Mouse (Mus musculus): ENCODE data around the gene Cfap45. TPM values are rescaled to one million over a fixed set of nuclear protein-coding genes. Genes with fewer than 3 reads are reported as not detected.

The Cfap45 gene
- polyA plus RNA-seq, 1 experiment from 2014 or later = 2.5 TPM

GRCm38 (mm10) chr1:172528701-172529100, 8.1 kb downstream of the Cfap45 start:
- Histone ChIP-seq H3K27me3 (ENCODE audit: control insufficient read depth, insufficient read depth, low read length) (no peaks in the 10 kb centered on the region), H3K4me1 (ENCODE audit: control insufficient read depth, insufficient read depth, low read length) (peaks cover 3% of the 10 kb centered on the region; the same call in 1 of the 2 replicates), H3K4me2 (ENCODE audit: low read depth) (no peak overlapping the region), H3K9me3 (ENCODE audit: control insufficient read depth, low read length) (no peaks in the 10 kb centered on the region), H3K4me3 (ENCODE audit: low read depth, low read length) (no peak overlapping the region), H3K27ac (ENCODE audit: low read depth, low read length) (no peak overlapping the region), H3K36me3 (ENCODE audit: control insufficient read depth, insufficient read depth, low read length) (no peaks in the 10 kb centered on the region), H3K9ac (ENCODE audit: low read length) (no peak overlapping the region)
- DNase-seq (ENCODE audit: low spot score) (peak; percentile 87), ATAC-seq (ENCODE audit: insufficient read depth, low FRiP score, low TSS enrichment) (peak; percentile 81)
- WGBS = 7% methylated on average over 7 of the region's 7 CpGs

DNA sequence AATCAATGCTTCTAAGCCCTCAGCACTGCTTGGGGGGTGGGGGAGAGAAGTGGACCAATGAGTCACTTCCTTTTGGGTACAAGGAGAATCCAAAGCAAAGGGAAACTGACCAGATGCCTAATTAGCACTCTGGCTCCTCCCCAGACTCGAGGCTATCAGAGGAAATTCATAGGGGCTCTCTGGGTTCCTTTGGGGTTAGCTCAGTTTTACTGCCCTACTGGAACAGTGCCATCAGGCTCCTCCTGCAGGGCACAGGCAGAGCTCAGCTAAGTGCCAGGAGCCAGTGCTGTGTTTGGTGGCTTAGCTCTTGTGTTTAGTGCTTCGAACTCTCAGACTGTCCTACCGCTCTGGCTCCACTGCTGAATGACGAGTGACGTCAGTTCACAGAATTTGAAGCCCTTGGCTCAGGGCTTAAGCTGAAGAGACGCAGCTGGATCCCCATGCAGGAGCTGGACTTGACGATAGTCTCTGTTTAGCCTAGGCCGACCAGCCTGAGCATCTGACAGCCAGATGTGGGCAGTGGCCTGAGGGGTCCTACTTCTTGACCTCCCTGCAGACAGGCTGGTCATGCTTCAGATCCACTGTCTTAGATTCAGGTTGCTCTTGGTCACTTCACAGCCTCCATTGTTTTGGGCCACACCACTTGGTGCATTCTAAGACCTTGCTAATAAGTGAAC, 10.1 kb downstream of the Cfap45 start:
- no peaks in the 10 kb centered on the region for H3K36me3 ChIP-seq (ENCODE audit: control insufficient read depth, insufficient read depth, low read length)
- H3K9me3 ChIP-seq (ENCODE audit: control insufficient read depth, low read length) = no peaks in the 10 kb centered on the region
- H3K27ac ChIP-seq (ENCODE audit: low read depth, low read length) = no peak overlapping the region
- no peaks in the 10 kb centered on the region for H3K27me3 ChIP-seq (ENCODE audit: control insufficient read depth, insufficient read depth, low read length)
- DNase-seq (ENCODE audit: low spot score) (no peak), ATAC-seq (ENCODE audit: insufficient read depth, low FRiP score, low TSS enrichment) (no peak)
- no peak overlapping the region for H3K9ac ChIP-seq (ENCODE audit: low read length)
- H3K4me2 ChIP-seq (ENCODE audit: low read depth) = no peak overlapping the region
- WGBS = 22% methylated on average over 8 of the region's 8 CpGs
- H3K4me1 ChIP-seq (ENCODE audit: control insufficient read depth, insufficient read depth, low read length) = no peaks in the 10 kb centered on the region
- H3K4me3 ChIP-seq (ENCODE audit: low read depth, low read length) = no peak overlapping the region

DNA sequence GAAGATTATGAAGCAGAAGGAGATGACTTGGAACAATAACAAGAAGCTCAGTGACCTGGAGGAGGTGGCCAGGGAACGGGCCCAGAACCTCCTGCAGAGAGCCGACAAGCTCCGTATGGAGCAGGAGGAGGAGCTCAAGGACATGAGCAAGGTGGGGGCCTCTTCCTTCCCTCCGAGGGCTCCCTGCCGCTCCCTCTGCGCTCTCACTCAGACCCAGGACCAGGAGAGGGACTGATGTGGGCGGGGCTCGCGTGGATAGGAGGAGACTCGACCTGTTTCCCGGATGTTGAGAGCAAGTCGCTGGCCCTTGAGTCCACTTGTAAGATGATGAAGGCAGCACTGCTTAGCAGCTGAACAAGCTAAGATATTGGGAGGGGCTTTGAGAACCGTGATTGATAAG, 11.9 kb downstream of the Cfap45 start:
- Histone ChIP-seq H3K4me1 (ENCODE audit: control insufficient read depth, insufficient read depth, low read length) (no peaks in the 10 kb centered on the region), H3K36me3 (ENCODE audit: control insufficient read depth, insufficient read depth, low read length) (no peaks in the 10 kb centered on the region), H3K27ac (ENCODE audit: low read depth, low read length) (no peak overlapping the region), H3K4me3 (ENCODE audit: low read depth, low read length) (no peak overlapping the region), H3K9ac (ENCODE audit: low read length) (peak overlapping the region; percentile 19; the same call in 1 of the 2 replicates), H3K4me2 (ENCODE audit: low read depth) (peak overlapping the region; percentile 21), H3K9me3 (ENCODE audit: control insufficient read depth, low read length) (no peaks in the 10 kb centered on the region), H3K27me3 (ENCODE audit: control insufficient read depth, insufficient read depth, low read length) (no peaks in the 10 kb centered on the region)
- ATAC-seq (ENCODE audit: insufficient read depth, low FRiP score, low TSS enrichment) (peak; percentile 22; the same call in 1 of the 2 replicates), DNase-seq (ENCODE audit: low spot score) (peak; percentile 68)
- WGBS = 2% methylated on average over 12 of the region's 13 CpGs

GRCm38 (mm10) chr1:172535116-172535515, 14.5 kb downstream of the Cfap45 start:
- H3K4me1 ChIP-seq (ENCODE audit: control insufficient read depth, insufficient read depth, low read length) = no peaks in the 10 kb centered on the region
- no peak overlapping the region for H3K9ac ChIP-seq (ENCODE audit: low read length)
- H3K4me2 ChIP-seq (ENCODE audit: low read depth) = no peak overlapping the region
- H3K4me3 ChIP-seq (ENCODE audit: low read depth, low read length) = no peak overlapping the region
- H3K9me3 ChIP-seq (ENCODE audit: control insufficient read depth, low read length) = no peaks in the 10 kb centered on the region
- no peak overlapping the region for H3K27ac ChIP-seq (ENCODE audit: low read depth, low read length)
- no peaks in the 10 kb centered on the region for H3K27me3 ChIP-seq (ENCODE audit: control insufficient read depth, insufficient read depth, low read length)
- WGBS = 81% methylated on average over 16 of the region's 16 CpGs
- no peak for DNase-seq (ENCODE audit: low spot score)
- no peaks in the 10 kb centered on the region for H3K36me3 ChIP-seq (ENCODE audit: control insufficient read depth, insufficient read depth, low read length)
- no peak for ATAC-seq (ENCODE audit: insufficient read depth, low FRiP score, low TSS enrichment)

DNA sequence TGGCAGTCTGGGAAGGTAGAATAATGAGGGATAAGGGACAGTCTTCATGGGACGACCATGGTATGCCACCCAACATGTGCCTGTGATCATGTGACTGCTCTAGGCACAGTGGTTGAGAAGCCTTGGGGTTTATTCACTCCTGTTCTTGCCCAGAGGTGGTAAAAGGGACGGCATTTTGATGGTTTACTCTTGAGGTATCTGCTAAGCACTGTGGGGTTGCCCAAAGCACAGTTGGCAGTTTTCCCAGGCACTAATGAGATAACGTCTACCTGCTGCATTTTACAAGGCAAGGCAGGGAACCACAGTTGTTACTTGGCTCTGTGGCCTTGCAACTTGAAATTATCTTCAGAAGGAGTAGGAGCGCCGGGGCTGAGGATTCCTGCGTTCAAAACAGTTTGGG, 19.2 kb downstream of the Cfap45 start:
- H3K4me1 ChIP-seq (ENCODE audit: control insufficient read depth, insufficient read depth, low read length) = no peaks in the 10 kb centered on the region
- H3K27ac ChIP-seq (ENCODE audit: low read depth, low read length) = no peak overlapping the region
- no peaks in the 10 kb centered on the region for H3K36me3 ChIP-seq (ENCODE audit: control insufficient read depth, insufficient read depth, low read length)
- H3K9me3 ChIP-seq (ENCODE audit: control insufficient read depth, low read length) = no peaks in the 10 kb centered on the region
- 64% methylated on average over 6 of the region's 6 CpGs for WGBS
- no peak overlapping the region for H3K4me3 ChIP-seq (ENCODE audit: low read depth, low read length)
- DNase-seq (ENCODE audit: low spot score) (no peak), ATAC-seq (ENCODE audit: insufficient read depth, low FRiP score, low TSS enrichment) (no peak)
- no peaks in the 10 kb centered on the region for H3K27me3 ChIP-seq (ENCODE audit: control insufficient read depth, insufficient read depth, low read length)
- no peak overlapping the region for H3K9ac ChIP-seq (ENCODE audit: low read length)
- H3K4me2 ChIP-seq (ENCODE audit: low read depth) = no peak overlapping the region

DNA sequence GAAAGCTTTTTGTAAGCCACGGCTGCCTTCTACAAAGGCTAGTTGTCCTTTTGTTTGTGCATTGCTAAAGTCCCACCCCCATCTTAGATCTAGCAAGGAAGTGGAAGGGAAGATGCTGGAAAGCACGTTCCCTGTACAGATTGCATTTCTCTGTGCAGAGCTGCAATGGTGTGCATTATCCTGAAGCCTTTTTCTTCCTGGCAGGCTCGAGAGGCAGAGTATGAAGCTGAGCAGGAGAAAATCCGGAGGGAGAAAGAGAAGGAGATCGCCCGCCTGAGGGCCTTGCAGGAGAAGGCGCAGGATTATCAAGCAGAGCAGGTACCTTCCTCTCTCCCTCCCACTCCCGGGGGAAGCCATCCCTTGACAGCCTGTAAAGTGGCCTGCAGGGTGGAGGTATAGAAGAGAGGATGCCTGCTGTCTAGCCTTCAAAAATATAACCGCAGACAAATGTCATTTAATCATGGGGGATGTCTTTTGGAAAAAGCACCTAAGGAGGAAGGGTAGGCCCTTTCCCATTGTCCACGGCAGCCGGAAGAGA, 19.8 kb downstream of the Cfap45 start:
- Histone ChIP-seq H3K4me2 (ENCODE audit: low read depth) (no peak overlapping the region), H3K27me3 (ENCODE audit: control insufficient read depth, insufficient read depth, low read length) (no peaks in the 10 kb centered on the region), H3K36me3 (ENCODE audit: control insufficient read depth, insufficient read depth, low read length) (no peaks in the 10 kb centered on the region), H3K4me1 (ENCODE audit: control insufficient read depth, insufficient read depth, low read length) (no peaks in the 10 kb centered on the region), H3K9me3 (ENCODE audit: control insufficient read depth, low read length) (no peaks in the 10 kb centered on the region), H3K4me3 (ENCODE audit: low read depth, low read length) (no peak overlapping the region), H3K27ac (ENCODE audit: low read depth, low read length) (no peak overlapping the region), H3K9ac (ENCODE audit: low read length) (no peak overlapping the region)
- WGBS = 63% methylated on average over 11 of the region's 11 CpGs
- DNase-seq (ENCODE audit: low spot score) (no peak), ATAC-seq (ENCODE audit: insufficient read depth, low FRiP score, low TSS enrichment) (no peak)

DNA sequence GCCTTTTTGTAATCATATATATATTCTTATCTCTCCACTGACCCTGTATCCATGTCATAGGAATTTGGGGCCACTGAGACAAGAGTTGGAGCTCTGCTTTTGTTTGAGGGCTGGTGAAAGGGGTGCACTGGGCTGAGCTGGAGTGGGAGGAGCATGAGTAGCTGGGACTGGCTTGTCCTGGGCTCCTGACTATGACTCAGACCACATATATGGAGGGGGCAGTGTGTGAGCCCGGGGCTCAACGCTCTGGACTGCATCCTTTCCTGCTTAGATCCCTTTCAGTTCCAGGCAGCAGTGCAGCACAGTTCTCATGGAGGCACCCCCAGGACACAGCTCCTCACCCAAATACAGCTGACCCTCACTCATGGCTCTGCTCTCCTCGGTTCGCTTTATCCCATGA, 25.5 kb downstream of the Cfap45 start:
- 94% methylated on average over 4 of the region's 4 CpGs for WGBS
- ATAC-seq (ENCODE audit: insufficient read depth, low FRiP score, low TSS enrichment) (no peak), DNase-seq (ENCODE audit: low spot score) (no peak)
- no peak overlapping the region for H3K27ac ChIP-seq (ENCODE audit: low read depth, low read length)
- H3K9ac ChIP-seq (ENCODE audit: low read length) = no peak overlapping the region
- H3K4me2 ChIP-seq (ENCODE audit: low read depth) = no peak overlapping the region
- no peaks in the 10 kb centered on the region for H3K9me3 ChIP-seq (ENCODE audit: control insufficient read depth, low read length)
- H3K27me3 ChIP-seq (ENCODE audit: control insufficient read depth, insufficient read depth, low read length) = no peaks in the 10 kb centered on the region
- peaks cover 17% of the 10 kb centered on the region for H3K4me1 ChIP-seq (ENCODE audit: control insufficient read depth, insufficient read depth, low read length)
- H3K4me3 ChIP-seq (ENCODE audit: low read depth, low read length) = no peak overlapping the region
- no peaks in the 10 kb centered on the region for H3K36me3 ChIP-seq (ENCODE audit: control insufficient read depth, insufficient read depth, low read length)

DNA sequence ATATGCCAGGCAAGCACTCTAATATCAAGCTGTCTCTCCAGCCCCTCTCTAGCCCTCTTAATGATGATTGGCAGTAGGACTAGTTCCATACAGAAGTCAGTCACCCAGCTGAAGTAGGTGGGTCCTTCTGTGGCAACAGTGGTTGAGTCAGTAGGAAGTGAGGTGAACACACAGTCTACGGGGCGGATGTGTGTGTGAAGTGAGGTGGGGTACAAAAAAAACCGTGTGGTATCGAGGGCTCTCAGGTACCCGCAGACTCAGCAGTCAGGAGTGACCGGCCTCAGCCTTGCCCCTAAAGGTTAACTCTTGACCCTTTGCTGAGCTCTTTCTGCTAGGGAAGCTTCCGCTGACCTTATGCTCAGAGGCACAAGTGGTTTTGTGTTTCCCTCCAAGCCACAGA, 27.9 kb downstream of the Cfap45 start:
- Histone ChIP-seq H3K4me1 (ENCODE audit: control insufficient read depth, insufficient read depth, low read length) (peaks cover 17% of the 10 kb centered on the region), H3K4me3 (ENCODE audit: low read depth, low read length) (no peak overlapping the region), H3K4me2 (ENCODE audit: low read depth) (no peak overlapping the region), H3K27me3 (ENCODE audit: control insufficient read depth, insufficient read depth, low read length) (no peaks in the 10 kb centered on the region), H3K27ac (ENCODE audit: low read depth, low read length) (no peak overlapping the region), H3K9me3 (ENCODE audit: control insufficient read depth, low read length) (no peaks in the 10 kb centered on the region), H3K9ac (ENCODE audit: low read length) (no peak overlapping the region), H3K36me3 (ENCODE audit: control insufficient read depth, insufficient read depth, low read length) (no peaks in the 10 kb centered on the region)
- 58% methylated on average over 7 of the region's 7 CpGs for WGBS
- ATAC-seq (ENCODE audit: insufficient read depth, low FRiP score, low TSS enrichment) (no peak), DNase-seq (ENCODE audit: low spot score) (no peak)

DNA sequence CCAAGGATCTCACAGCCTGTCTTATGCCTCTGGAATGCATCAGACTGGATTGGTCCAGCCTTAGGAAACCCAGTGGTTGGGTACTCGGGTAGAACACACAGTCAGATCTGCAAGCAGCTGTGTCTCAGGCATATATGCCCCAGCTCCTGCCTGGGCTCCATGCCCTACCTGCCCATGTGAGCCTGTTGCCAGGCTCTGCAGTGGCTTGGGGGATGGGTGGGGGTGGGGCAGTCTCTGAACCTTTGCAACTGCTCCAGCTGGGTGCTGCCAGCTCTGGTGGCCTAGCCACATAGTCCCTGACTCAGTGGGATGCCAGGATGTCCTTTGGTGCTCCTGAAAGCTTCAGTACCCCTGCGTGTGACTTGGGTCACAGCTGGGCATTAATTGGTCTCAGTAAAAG, 28.7 kb downstream of the Cfap45 start:
- no peak overlapping the region for H3K4me3 ChIP-seq (ENCODE audit: low read depth, low read length)
- no peaks in the 10 kb centered on the region for H3K27me3 ChIP-seq (ENCODE audit: control insufficient read depth, insufficient read depth, low read length)
- DNase-seq (ENCODE audit: low spot score) = no peak
- no peak overlapping the region for H3K27ac ChIP-seq (ENCODE audit: low read depth, low read length)
- H3K36me3 ChIP-seq (ENCODE audit: control insufficient read depth, insufficient read depth, low read length) = no peaks in the 10 kb centered on the region
- 14% methylated on average over 2 of the region's 2 CpGs for WGBS
- no peak for ATAC-seq (ENCODE audit: insufficient read depth, low FRiP score, low TSS enrichment)
- no peak overlapping the region for H3K9ac ChIP-seq (ENCODE audit: low read length)
- no peaks in the 10 kb centered on the region for H3K9me3 ChIP-seq (ENCODE audit: control insufficient read depth, low read length)
- peaks cover 17% of the 10 kb centered on the region for H3K4me1 ChIP-seq (ENCODE audit: control insufficient read depth, insufficient read depth, low read length)
- H3K4me2 ChIP-seq (ENCODE audit: low read depth) = peak overlapping the region; percentile 58

All from neural tube, embryonic 11.5 days (tissue).